Mouse (Mus musculus): ENCODE measurements around the gene Vmac. TPM values are rescaled to one million over a fixed set of nuclear protein-coding genes. Genes with fewer than 3 reads are reported as not detected.

Gene Vmac
- total and polyA plus RNA-seq, 2 experiments from 2014 or later, result 19.1 to 37.5 TPM

DNA sequence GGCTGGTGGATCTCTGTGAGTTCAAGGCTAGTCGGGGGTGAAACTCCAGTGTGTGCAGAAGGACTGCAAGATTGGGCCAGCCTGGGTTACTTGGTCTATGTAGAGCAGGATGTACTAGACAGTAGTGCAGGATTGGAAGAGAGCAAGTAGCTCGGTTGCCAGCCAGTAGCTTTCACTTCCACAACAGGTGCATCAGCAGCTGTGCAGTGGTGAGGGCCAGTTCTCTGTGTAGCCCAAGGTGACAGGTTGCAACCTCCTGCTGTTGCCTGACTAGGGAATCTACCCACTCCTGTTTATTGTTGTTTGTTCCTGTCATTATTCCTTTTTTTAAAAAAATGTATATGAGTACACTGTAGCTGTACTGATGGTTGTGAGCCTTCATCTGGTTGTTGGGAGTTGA is 29.1 kb downstream of the Vmac start:
- ATAC-seq (no peak), DNase-seq (ENCODE audit: low spot score) (no peak)
- Histone ChIP-seq H3K4me1 (ENCODE audit: insufficient read depth, low read length) (peaks cover 3% of the 10 kb centered on the region), H3K4me3 (ENCODE audit: low read length) (no peak overlapping the region), H3K9ac (replicated peaks; ENCODE audit: low read length) (no peak overlapping the region), H3K36me3 (ENCODE audit: insufficient read depth, low read length) (peaks cover 23% of the 10 kb centered on the region), H3K9me3 (ENCODE audit: low read length) (no peaks in the 10 kb centered on the region), H3K4me2 (ENCODE audit: low read depth, low read length) (no peak overlapping the region), H3K27me3 (ENCODE audit: insufficient read depth, low read length) (no peaks in the 10 kb centered on the region), H3K27ac (no peak overlapping the region)
- WGBS, result 88% methylated on average over 2 of the region's 2 CpGs
- TF ChIP-seq CTCF (IDR thresholded peaks at IDR 0.05; ENCODE audit: low read depth), result no peak

GRCm38 (mm10) chr17:56688045-56688444 is 29.8 kb downstream of the Vmac start:
- no peak overlapping the region for H3K4me3 ChIP-seq (ENCODE audit: low read length)
- no peak overlapping the region for H3K27ac ChIP-seq
- ATAC-seq, result no peak
- no peaks in the 10 kb centered on the region for H3K4me1 ChIP-seq (ENCODE audit: insufficient read depth, low read length)
- H3K27me3 ChIP-seq (ENCODE audit: insufficient read depth, low read length), result no peaks in the 10 kb centered on the region
- TF ChIP-seq CTCF (IDR thresholded peaks at IDR 0.05; ENCODE audit: low read depth), result no peak
- H3K36me3 ChIP-seq (ENCODE audit: insufficient read depth, low read length), result peaks cover 23% of the 10 kb centered on the region
- H3K9ac ChIP-seq (replicated peaks; ENCODE audit: low read length), result no peak overlapping the region
- H3K4me2 ChIP-seq (ENCODE audit: low read depth, low read length), result no peak overlapping the region
- H3K9me3 ChIP-seq (ENCODE audit: low read length), result no peaks in the 10 kb centered on the region
- DNase-seq (ENCODE audit: low spot score), result no peak

DNA sequence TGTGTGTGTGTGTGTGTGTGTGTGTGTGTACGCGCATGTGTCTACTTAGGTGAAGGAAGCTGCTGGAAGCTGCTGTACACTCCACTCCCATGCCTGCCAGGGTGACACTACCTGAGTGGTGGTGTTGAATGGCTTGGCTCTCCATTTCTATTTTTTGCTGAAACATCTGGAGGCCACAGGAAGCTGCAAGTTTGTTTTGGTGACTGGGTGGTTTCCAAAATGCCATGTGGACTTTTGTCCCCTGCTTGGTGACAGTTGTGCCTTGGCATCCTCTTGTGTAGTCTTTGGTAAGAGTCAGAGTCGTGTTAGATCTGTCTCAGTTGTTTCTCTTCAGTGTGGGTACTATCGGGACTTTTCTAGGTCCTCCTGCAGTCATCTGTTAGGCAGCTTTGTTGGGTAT is 31.0 kb downstream of the Vmac start:
- H3K4me1 ChIP-seq (ENCODE audit: insufficient read depth, low read length), result no peaks in the 10 kb centered on the region
- no peaks in the 10 kb centered on the region for H3K9me3 ChIP-seq (ENCODE audit: low read length)
- H3K4me3 ChIP-seq (ENCODE audit: low read length), result no peak overlapping the region
- no peak overlapping the region for H3K27ac ChIP-seq
- H3K27me3 ChIP-seq (ENCODE audit: insufficient read depth, low read length), result no peaks in the 10 kb centered on the region
- ATAC-seq (no peak), DNase-seq (ENCODE audit: low spot score) (no peak)
- TF ChIP-seq CTCF (IDR thresholded peaks at IDR 0.05; ENCODE audit: low read depth), result no peak
- no peak overlapping the region for H3K9ac ChIP-seq (replicated peaks; ENCODE audit: low read length)
- 75% methylated on average over 3 of the region's 4 CpGs for WGBS
- H3K36me3 ChIP-seq (ENCODE audit: insufficient read depth, low read length), result peaks cover 21% of the 10 kb centered on the region
- no peak overlapping the region for H3K4me2 ChIP-seq (ENCODE audit: low read depth, low read length)

GRCm38 (mm10) chr17:56684649-56685048 is 33.2 kb downstream of the Vmac start:
- H3K27me3 ChIP-seq (ENCODE audit: insufficient read depth, low read length), result no peaks in the 10 kb centered on the region
- H3K4me2 ChIP-seq (ENCODE audit: low read depth, low read length), result no peak overlapping the region
- H3K9me3 ChIP-seq (ENCODE audit: low read length), result no peaks in the 10 kb centered on the region
- no peak for TF ChIP-seq CTCF (IDR thresholded peaks at IDR 0.05; ENCODE audit: low read depth)
- ATAC-seq, result no peak
- peaks cover 18% of the 10 kb centered on the region for H3K36me3 ChIP-seq (ENCODE audit: insufficient read depth, low read length)
- no peak overlapping the region for H3K27ac ChIP-seq
- WGBS, result 56% methylated on average over 2 of the region's 2 CpGs
- H3K4me3 ChIP-seq (ENCODE audit: low read length), result no peak overlapping the region
- DNase-seq (ENCODE audit: low spot score), result peak; percentile 9
- no peaks in the 10 kb centered on the region for H3K4me1 ChIP-seq (ENCODE audit: insufficient read depth, low read length)
- no peak overlapping the region for H3K9ac ChIP-seq (replicated peaks; ENCODE audit: low read length)

- no peak for ATAC-seq
- Histone ChIP-seq H3K36me3 (ENCODE audit: insufficient read depth, low read length) (peaks cover 18% of the 10 kb centered on the region), H3K9me3 (ENCODE audit: low read length) (no peaks in the 10 kb centered on the region), H3K9ac (replicated peaks; ENCODE audit: low read length) (no peak overlapping the region), H3K4me2 (ENCODE audit: low read depth, low read length) (no peak overlapping the region), H3K27me3 (ENCODE audit: insufficient read depth, low read length) (no peaks in the 10 kb centered on the region), H3K4me3 (ENCODE audit: low read length) (no peak overlapping the region), H3K27ac (no peak overlapping the region), H3K4me1 (ENCODE audit: insufficient read depth, low read length) (no peaks in the 10 kb centered on the region)
- TF ChIP-seq CTCF (IDR thresholded peaks at IDR 0.05; ENCODE audit: low read depth), result no peak
- 87% methylated on average over 5 of the region's 5 CpGs for WGBS
- DNase-seq (ENCODE audit: low spot score), result no peak
Measured at GRCm38 (mm10) chr17:56683546-56684140, 34.2 kb downstream of the Vmac start.

- Histone ChIP-seq H3K4me3 (ENCODE audit: low read length) (no peak overlapping the region), H3K36me3 (ENCODE audit: insufficient read depth, low read length) (peaks cover 15% of the 10 kb centered on the region), H3K4me1 (ENCODE audit: insufficient read depth, low read length) (no peaks in the 10 kb centered on the region), H3K9me3 (ENCODE audit: low read length) (no peaks in the 10 kb centered on the region), H3K9ac (replicated peaks; ENCODE audit: low read length) (no peak overlapping the region), H3K27me3 (ENCODE audit: insufficient read depth, low read length) (no peaks in the 10 kb centered on the region), H3K4me2 (ENCODE audit: low read depth, low read length) (no peak overlapping the region), H3K27ac (no peak overlapping the region)
- no peak for DNase-seq (ENCODE audit: low spot score)
- 65% methylated on average over 3 of the region's 3 CpGs for WGBS
- TF ChIP-seq CTCF (IDR thresholded peaks at IDR 0.05; ENCODE audit: low read depth), result no peak
- no peak for ATAC-seq
Measured at GRCm38 (mm10) chr17:56682880-56683279, 34.9 kb downstream of the Vmac start.

DNA sequence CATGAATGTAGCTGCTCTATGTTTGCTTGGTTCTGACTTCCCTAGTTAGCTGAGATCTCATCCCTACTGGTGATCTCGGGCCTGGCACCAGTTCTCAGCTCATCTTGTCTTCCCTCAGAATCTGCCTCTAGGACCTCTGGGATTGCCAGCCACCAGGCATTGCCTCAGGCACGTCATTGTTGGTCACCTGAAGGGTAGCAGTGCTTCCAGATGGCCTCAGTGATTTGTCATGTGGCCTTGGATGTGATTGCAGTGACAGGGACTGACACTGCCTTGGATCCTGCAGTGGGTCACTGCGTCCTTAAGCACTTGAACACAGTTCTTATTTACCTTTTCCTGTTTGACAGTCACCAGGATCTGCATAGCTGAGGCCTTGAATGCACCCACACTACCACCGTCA is 36.0 kb downstream of the Vmac start:
- no peak overlapping the region for H3K4me3 ChIP-seq (ENCODE audit: low read length)
- ATAC-seq (no peak), DNase-seq (ENCODE audit: low spot score) (no peak)
- no peaks in the 10 kb centered on the region for H3K9me3 ChIP-seq (ENCODE audit: low read length)
- no peak overlapping the region for H3K27ac ChIP-seq
- no peak for TF ChIP-seq CTCF (IDR thresholded peaks at IDR 0.05; ENCODE audit: low read depth)
- no peaks in the 10 kb centered on the region for H3K27me3 ChIP-seq (ENCODE audit: insufficient read depth, low read length)
- peaks cover 15% of the 10 kb centered on the region for H3K36me3 ChIP-seq (ENCODE audit: insufficient read depth, low read length)
- H3K4me2 ChIP-seq (ENCODE audit: low read depth, low read length), result no peak overlapping the region
- no peaks in the 10 kb centered on the region for H3K4me1 ChIP-seq (ENCODE audit: insufficient read depth, low read length)
- no peak overlapping the region for H3K9ac ChIP-seq (replicated peaks; ENCODE audit: low read length)
- WGBS, result 77% methylated on average over 4 of the region's 4 CpGs

Measured in hindbrain, postnatal 0 days (tissue).